Mouse (Mus musculus): Measurements from ENCODE around the gene Ccnd2. TPM values are rescaled to one million over a fixed set of nuclear protein-coding genes. Genes with fewer than 3 reads are reported as not detected.

Gene Ccnd2
- polyA plus RNA-seq, 1 experiment from 2014 or later = 500 TPM

GRCm38 (mm10) chr6:127162842-127163241, 10.8 kb upstream of the Ccnd2 start:
- WGBS = 16% methylated on average over 6 of the region's 6 CpGs
- H3K4me2 ChIP-seq (ENCODE audit: low read depth, low read length) = no peak overlapping the region
- peak; percentile 67 for ATAC-seq (ENCODE audit: low read depth)

GRCm38 (mm10) chr6:127157321-127157720, 5.3 kb upstream of the Ccnd2 start:
- no peak for ATAC-seq (ENCODE audit: low read depth)
- H3K4me3 ChIP-seq (ENCODE audit: low read length) = no peak overlapping the region
- H3K9ac ChIP-seq (ENCODE audit: low read length) = no peak overlapping the region
- H3K27ac ChIP-seq (ENCODE audit: low read length) = no peak overlapping the region
- no peak overlapping the region for H3K4me2 ChIP-seq (ENCODE audit: low read depth, low read length)
- no peaks in the 10 kb centered on the region for H3K9me3 ChIP-seq (ENCODE audit: control insufficient read depth, low read length)
- WGBS = 42% methylated on average over 1 of the region's 1 CpGs
- H3K27me3 ChIP-seq (ENCODE audit: control insufficient read depth, insufficient read depth, low read depth, low read length) = peaks cover 9% of the 10 kb centered on the region
- H3K36me3 ChIP-seq (ENCODE audit: control insufficient read depth, insufficient read depth, low read length) = no peaks in the 10 kb centered on the region
- H3K4me1 ChIP-seq (replicated peaks; ENCODE audit: control insufficient read depth, insufficient read depth, low read length) = peaks cover 23% of the 10 kb centered on the region

More at GRCm38 (mm10) chr6:127162842-127163241, 10.8 kb upstream of the Ccnd2 start:
- Histone ChIP-seq H3K4me1 (replicated peaks; ENCODE audit: control insufficient read depth, insufficient read depth, low read length) (peaks cover 2% of the 10 kb centered on the region; the same call in 1 of the 2 replicates), H3K9me3 (ENCODE audit: control insufficient read depth, low read length) (no peaks in the 10 kb centered on the region), H3K9ac (ENCODE audit: low read length) (no peak overlapping the region), H3K36me3 (ENCODE audit: control insufficient read depth, insufficient read depth, low read length) (no peaks in the 10 kb centered on the region), H3K4me3 (ENCODE audit: low read length) (no peak overlapping the region), H3K27ac (ENCODE audit: low read length) (no peak overlapping the region), H3K27me3 (ENCODE audit: control insufficient read depth, insufficient read depth, low read depth, low read length) (peaks cover under 1% of the 10 kb centered on the region; the same call in 1 of the 2 replicates)

- Histone ChIP-seq H3K27ac (ENCODE audit: low read length) (peak overlapping the region; percentile 64), H3K9ac (ENCODE audit: low read length) (peak overlapping the region; percentile 67), H3K9me3 (ENCODE audit: control insufficient read depth, low read length) (no peaks in the 10 kb centered on the region), H3K4me2 (ENCODE audit: low read depth, low read length) (peak overlapping the region; percentile 61), H3K27me3 (ENCODE audit: control insufficient read depth, insufficient read depth, low read depth, low read length) (peaks cover 9% of the 10 kb centered on the region), H3K4me1 (replicated peaks; ENCODE audit: control insufficient read depth, insufficient read depth, low read length) (peaks cover 33% of the 10 kb centered on the region), H3K4me3 (ENCODE audit: low read length) (peak overlapping the region; percentile 81), H3K36me3 (ENCODE audit: control insufficient read depth, insufficient read depth, low read length) (no peaks in the 10 kb centered on the region)
- under 1% methylated on average over 15 of the region's 15 CpGs for WGBS
- no peak for ATAC-seq (ENCODE audit: low read depth)
Measured at GRCm38 (mm10) chr6:127155468-127155867, 3.5 kb upstream of the Ccnd2 start.

GRCm38 (mm10) chr6:127154708-127155268, 2.8 kb upstream of the Ccnd2 start:
- ATAC-seq (ENCODE audit: low read depth) = peak; percentile 47
- Histone ChIP-seq H3K4me2 (ENCODE audit: low read depth, low read length) (peak overlapping the region; percentile 61), H3K4me3 (ENCODE audit: low read length) (peak overlapping the region; percentile 81), H3K27me3 (ENCODE audit: control insufficient read depth, insufficient read depth, low read depth, low read length) (peaks cover 9% of the 10 kb centered on the region), H3K9me3 (ENCODE audit: control insufficient read depth, low read length) (no peaks in the 10 kb centered on the region), H3K4me1 (replicated peaks; ENCODE audit: control insufficient read depth, insufficient read depth, low read length) (peaks cover 33% of the 10 kb centered on the region), H3K27ac (ENCODE audit: low read length) (peak overlapping the region; percentile 93), H3K36me3 (ENCODE audit: control insufficient read depth, insufficient read depth, low read length) (no peaks in the 10 kb centered on the region), H3K9ac (ENCODE audit: low read length) (peak overlapping the region; percentile 67)
- WGBS = under 1% methylated on average over 30 of the region's 34 CpGs

- under 1% methylated on average over 30 of the region's 30 CpGs for WGBS
Measured at GRCm38 (mm10) chr6:127153972-127154707, 2.1 kb upstream of the Ccnd2 start.

GRCm38 (mm10) chr6:127153296-127153800, 1.4 kb upstream of the Ccnd2 start:
- peak overlapping the region; percentile 61 for H3K4me2 ChIP-seq (ENCODE audit: low read depth, low read length)
- H3K27me3 ChIP-seq (ENCODE audit: control insufficient read depth, insufficient read depth, low read depth, low read length) = peaks cover 9% of the 10 kb centered on the region
- under 1% methylated on average over 27 of the region's 28 CpGs for WGBS
- ATAC-seq (ENCODE audit: low read depth) = peak; percentile 3; the same call in 1 of the 2 replicates
- peaks cover 37% of the 10 kb centered on the region for H3K4me1 ChIP-seq (replicated peaks; ENCODE audit: control insufficient read depth, insufficient read depth, low read length)
- H3K4me3 ChIP-seq (ENCODE audit: low read length) = peak overlapping the region; percentile 81
- H3K9me3 ChIP-seq (ENCODE audit: control insufficient read depth, low read length) = no peaks in the 10 kb centered on the region
- H3K36me3 ChIP-seq (ENCODE audit: control insufficient read depth, insufficient read depth, low read length) = no peaks in the 10 kb centered on the region
- peak overlapping the region; percentile 67 for H3K9ac ChIP-seq (ENCODE audit: low read length)
- H3K27ac ChIP-seq (ENCODE audit: low read length) = peak overlapping the region; percentile 93

More at GRCm38 (mm10) chr6:127153972-127154707, 2.1 kb upstream of the Ccnd2 start:
- Histone ChIP-seq H3K4me2 (ENCODE audit: low read depth, low read length) (peak overlapping the region; percentile 61), H3K27ac (ENCODE audit: low read length) (peak overlapping the region; percentile 93), H3K4me3 (ENCODE audit: low read length) (peak overlapping the region; percentile 81), H3K9me3 (ENCODE audit: control insufficient read depth, low read length) (no peaks in the 10 kb centered on the region), H3K36me3 (ENCODE audit: control insufficient read depth, insufficient read depth, low read length) (no peaks in the 10 kb centered on the region), H3K4me1 (replicated peaks; ENCODE audit: control insufficient read depth, insufficient read depth, low read length) (peaks cover 33% of the 10 kb centered on the region), H3K9ac (ENCODE audit: low read length) (peak overlapping the region; percentile 67), H3K27me3 (ENCODE audit: control insufficient read depth, insufficient read depth, low read depth, low read length) (peaks cover 9% of the 10 kb centered on the region)
- ATAC-seq (ENCODE audit: low read depth) = no peak

GRCm38 (mm10) chr6:127151565-127152105, 358 bp downstream of the Ccnd2 start:
- H3K27ac ChIP-seq (ENCODE audit: low read length) = peak overlapping the region; percentile 93
- peak overlapping the region; percentile 81 for H3K4me3 ChIP-seq (ENCODE audit: low read length)
- peak overlapping the region; percentile 65 for H3K9ac ChIP-seq (ENCODE audit: low read length)
- peak; percentile 1; the same call in 1 of the 2 replicates for ATAC-seq (ENCODE audit: low read depth)
- H3K27me3 ChIP-seq (ENCODE audit: control insufficient read depth, insufficient read depth, low read depth, low read length) = no peaks in the 10 kb centered on the region
- peaks cover 49% of the 10 kb centered on the region for H3K4me1 ChIP-seq (replicated peaks; ENCODE audit: control insufficient read depth, insufficient read depth, low read length)
- peak overlapping the region; percentile 61 for H3K4me2 ChIP-seq (ENCODE audit: low read depth, low read length)
- 0 out of 2 replicates have a peak, but pooled peaks cover 4% of the 10 kb centered on the region for H3K36me3 ChIP-seq (ENCODE audit: control insufficient read depth, insufficient read depth, low read length)
- WGBS = under 1% methylated on average over 29 of the region's 29 CpGs
- H3K9me3 ChIP-seq (ENCODE audit: control insufficient read depth, low read length) = no peaks in the 10 kb centered on the region

- WGBS = under 1% methylated on average over 33 of the region's 34 CpGs
- H3K9me3 ChIP-seq (ENCODE audit: control insufficient read depth, low read length) = no peaks in the 10 kb centered on the region
- peaks cover 53% of the 10 kb centered on the region for H3K4me1 ChIP-seq (replicated peaks; ENCODE audit: control insufficient read depth, insufficient read depth, low read length)
- peak overlapping the region; percentile 81 for H3K4me3 ChIP-seq (ENCODE audit: low read length)
- peaks cover 6% of the 10 kb centered on the region; the same call in 1 of the 2 replicates for H3K36me3 ChIP-seq (ENCODE audit: control insufficient read depth, insufficient read depth, low read length)
- ATAC-seq (ENCODE audit: low read depth) = peak; percentile 56
- peak overlapping the region; percentile 84 for H3K9ac ChIP-seq (ENCODE audit: low read length)
- peak overlapping the region; percentile 61 for H3K4me2 ChIP-seq (ENCODE audit: low read depth, low read length)
- peak overlapping the region; percentile 93 for H3K27ac ChIP-seq (ENCODE audit: low read length)
- no peaks in the 10 kb centered on the region for H3K27me3 ChIP-seq (ENCODE audit: control insufficient read depth, insufficient read depth, low read depth, low read length)
Measured at GRCm38 (mm10) chr6:127150663-127151564, 1.1 kb downstream of the Ccnd2 start.
